Mouse (Mus musculus) kidney, adult 2 months (tissue): Measurements from ENCODE around the gene Tmbim7.

Experiments used
- CTCF ChIP-seq: fragments of 200-500 bp; conservative IDR thresholded peaks from 2 replicates; pipeline ENCODE4 v1.5.1; 2011; ENCODE audit warnings: low read depth, mild to moderate bottlenecking, control low read depth, low read length, moderate library complexity, mixed read lengths; ENCODE audit not compliant: insufficient read depth, insufficient read length
- POLR2A ChIP-seq: fragments of 200-500 bp; IDR thresholded peaks from one replicate; pipeline ENCODE4 v1.6.1; 2011; ENCODE audit warnings: low read depth, low read length, control low read depth

GRCm38 (mm10) chr5:3719371-3719770 lies 68.4 kb downstream of the Tmbim7 start:
- TF ChIP-seq CTCF: no peak
- no peak for TF ChIP-seq POLR2A
